In genomic region chr7:34571295-34571694, GRCm38 (mm10) we compare ENCODE assay signal across 8 mouse cellular contexts.
DNase-seq lines count a peak whose midpoint lies in the region; ATAC-seq and TF ChIP-seq lines count a peak whose summit lies in the region.

No protein-coding gene starts in this region.

- no peak for TF ChIP-seq POLR2A in limb, embryonic 14.5 days (IDR thresholded peaks at IDR 0.05; ENCODE audit: borderline replicate concordance, extremely low read depth, insufficient read depth, insufficient read length)

- H3K9me3 ChIP-seq in embryonic facial prominence, embryonic 10.5 days = peaks cover 7% of the 10 kb centered on the region; the same call in 1 of the 2 replicates
- H3K9me3 ChIP-seq in hindbrain, embryonic 13.5 days = no peaks in the 10 kb centered on the region
- H3K9me3 ChIP-seq in limb, embryonic 14.5 days (ENCODE audit: control insufficient read depth, low read length) = no peaks in the 10 kb centered on the region
- H3K9me3 ChIP-seq in neural tube, embryonic 15.5 days (replicated peaks) = no peaks in the 10 kb centered on the region

- H3K9ac ChIP-seq in hindbrain, embryonic 13.5 days = peak overlapping the region; percentile 58
- no peak overlapping the region for H3K9ac ChIP-seq in limb, embryonic 14.5 days (ENCODE audit: low read depth, low read length, severe bottlenecking)
- no peak overlapping the region for H3K9ac ChIP-seq in neural tube, embryonic 15.5 days (replicated peaks)

- peak overlapping the region; percentile 55 for H3K4me2 ChIP-seq in hindbrain, embryonic 13.5 days
- H3K4me2 ChIP-seq in limb, embryonic 14.5 days (replicated peaks; ENCODE audit: low read depth, low read length, severe bottlenecking) = peak overlapping the region; percentile 60
- peak overlapping the region; percentile 54 for H3K4me2 ChIP-seq in neural tube, embryonic 15.5 days

- no peaks in the 10 kb centered on the region for H3K27me3 ChIP-seq in embryonic facial prominence, embryonic 10.5 days (replicated peaks; ENCODE audit: low read depth, poor library complexity, severe bottlenecking)
- no peaks in the 10 kb centered on the region for H3K27me3 ChIP-seq in hindbrain, embryonic 13.5 days
- no peaks in the 10 kb centered on the region for H3K27me3 ChIP-seq in limb, embryonic 14.5 days (ENCODE audit: control insufficient read depth, insufficient read depth, low read length)
- H3K27me3 ChIP-seq in neural tube, embryonic 15.5 days (replicated peaks) = no peaks in the 10 kb centered on the region

- WGBS in embryonic facial prominence, embryonic 10.5 days = 57% methylated on average over 10 of the region's 10 CpGs
- WGBS in hindbrain, embryonic 13.5 days = 46% methylated on average over 10 of the region's 10 CpGs
- 52% methylated on average over 10 of the region's 10 CpGs for WGBS in limb, embryonic 14.5 days
- WGBS in neural tube, embryonic 15.5 days = 53% methylated on average over 10 of the region's 10 CpGs

- peak overlapping the region; percentile 56 for H3K4me3 ChIP-seq in embryonic facial prominence, embryonic 10.5 days
- H3K4me3 ChIP-seq in hindbrain, embryonic 13.5 days = no peak overlapping the region
- H3K4me3 ChIP-seq in limb, embryonic 14.5 days (replicated peaks; ENCODE audit: low read length) = no peak overlapping the region
- H3K4me3 ChIP-seq in neural tube, embryonic 15.5 days (replicated peaks) = no peak overlapping the region

- DNase-seq in cerebellum, postnatal 14 days = peak; percentile 59 to 69
- no peak for DNase-seq in cerebellum, adult 8-10 months
- peak; percentile 33 for DNase-seq in embryonic facial prominence, embryonic 10.5 days (ENCODE audit: low spot score)
- DNase-seq in limb, embryonic 14.5 days (ENCODE audit: low spot score) = peak; percentile 53
- DNase-seq in left cerebral cortex, adult 9 months (ENCODE audit: low spot score in 2 of 2) = no peak
- DNase-seq in frontal cortex, postnatal 25 days (ENCODE audit: low spot score in 2 of 2) = no peak

- H3K27ac ChIP-seq in embryonic facial prominence, embryonic 10.5 days (replicated peaks) = peak overlapping the region; percentile 88
- H3K27ac ChIP-seq in hindbrain, embryonic 13.5 days = peak overlapping the region; percentile 58; the same call in 1 of the 2 replicates
- H3K27ac ChIP-seq in limb, embryonic 14.5 days (replicated peaks; ENCODE audit: low read depth, low read length) = no peak overlapping the region
- no peak overlapping the region for H3K27ac ChIP-seq in neural tube, embryonic 15.5 days (replicated peaks)

- 0 out of 2 replicates have a peak, but pooled peaks have one; percentile 29 for ATAC-seq in hindbrain, embryonic 13.5 days (ENCODE audit: low FRiP score)
- ATAC-seq in limb, embryonic 14.5 days (ENCODE audit: low FRiP score, low read depth) = no peak
- ATAC-seq in neural tube, embryonic 15.5 days (ENCODE audit: low FRiP score) = no peak

- H3K4me1 ChIP-seq in embryonic facial prominence, embryonic 10.5 days = peaks cover 23% of the 10 kb centered on the region
- peaks cover 20% of the 10 kb centered on the region for H3K4me1 ChIP-seq in hindbrain, embryonic 13.5 days (replicated peaks)
- peaks cover 18% of the 10 kb centered on the region for H3K4me1 ChIP-seq in limb, embryonic 14.5 days (ENCODE audit: control insufficient read depth, insufficient read depth, low read length)
- peaks cover 19% of the 10 kb centered on the region for H3K4me1 ChIP-seq in neural tube, embryonic 15.5 days

- no peaks in the 10 kb centered on the region for H3K36me3 ChIP-seq in embryonic facial prominence, embryonic 10.5 days (replicated peaks)
- H3K36me3 ChIP-seq in hindbrain, embryonic 13.5 days = no peaks in the 10 kb centered on the region
- no peaks in the 10 kb centered on the region for H3K36me3 ChIP-seq in limb, embryonic 14.5 days (ENCODE audit: control insufficient read depth, insufficient read depth, low read length)
- H3K36me3 ChIP-seq in neural tube, embryonic 15.5 days = no peaks in the 10 kb centered on the region

Comparison
In these comparisons a context has a peak if more than half of its experiments do, and no peak if none do; other contexts are left out.
1. DNase-seq: peak in cerebellum, postnatal 14 days (2 of 2), embryonic facial prominence, embryonic 10.5 days (single experiment) and limb, embryonic 14.5 days (single experiment); none in cerebellum, adult 8-10 months (single experiment), left cerebral cortex, adult 9 months (0 of 2) and frontal cortex, postnatal 25 days (0 of 2).
2. H3K27ac ChIP-seq: peak in embryonic facial prominence, embryonic 10.5 days (single experiment) and hindbrain, embryonic 13.5 days (single experiment); none in limb, embryonic 14.5 days (single experiment) and neural tube, embryonic 15.5 days (single experiment).
3. Peak in every context shown above with its lines, with median percentiles within 50 percentile points of each other: H3K4me2 ChIP-seq.